Mouse (Mus musculus) hindbrain, embryonic 13.5 days (tissue): ENCODE results near the gene Far1. TPM values are rescaled to one million over a fixed set of nuclear protein-coding genes. Genes with fewer than 3 reads are reported as not detected.

Source experiments
- ATAC-seq: fragments of 200-750 bp; cut with Nextera tagmentation; 2 replicates; pipeline ENCODE4 v1.8.0; 2017; ENCODE audit warnings: moderate TSS enrichment; ENCODE audit not compliant: low FRiP score
- H3K27ac ChIP-seq: fragments of 300-500 bp; sonication (generic); 2 replicates; pipeline ENCODE4 v1.5.1; 2015; ENCODE audit warnings: inconsistent platforms, mild to moderate bottlenecking, moderate library complexity
- H3K27me3 ChIP-seq: fragments of 300-500 bp; sonication (generic); 2 replicates; pipeline ENCODE4 v1.6.1; 2015; ENCODE audit warnings: mild to moderate bottlenecking, inconsistent platforms
- H3K36me3 ChIP-seq: fragments of 300-500 bp; sonication (generic); 2 replicates; pipeline ENCODE4 v1.6.1; 2015; ENCODE audit warnings: mild to moderate bottlenecking, inconsistent platforms
- H3K4me1 ChIP-seq: fragments of 300-500 bp; sonication (generic); replicated peaks from 2 replicates; pipeline ENCODE4 v1.6.1; 2015; ENCODE audit warnings: inconsistent platforms
- H3K4me2 ChIP-seq: fragments of 300-500 bp; sonication (generic); 2 replicates; pipeline ENCODE4 v1.6.1; 2015; ENCODE audit warnings: inconsistent platforms, mild to moderate bottlenecking, moderate library complexity
- H3K4me3 ChIP-seq: fragments of 300-500 bp; sonication (generic); 2 replicates; pipeline ENCODE4 v1.5.1; 2015; ENCODE audit warnings: mild to moderate bottlenecking, inconsistent platforms
- H3K9ac ChIP-seq: fragments of 300-500 bp; sonication (generic); 2 replicates; pipeline ENCODE4 v1.6.1; 2015; ENCODE audit warnings: mild to moderate bottlenecking, inconsistent platforms
- H3K9me3 ChIP-seq: fragments of 300-500 bp; sonication (generic); 2 replicates; pipeline ENCODE4 v1.6.1; 2016; ENCODE audit warnings: inconsistent platforms
- WGBS: fragments of 180-500 bp; shearing (Covaris S2); methylation state at CpG from one replicate; pipeline ENCODE4 v1.1.7; 2015; 5-methylcytosine and 5-hydroxymethylcytosine counted together
- polyA plus RNA-seq: library from polyadenylated mRNA; unstranded; fragments of >200 nt; fragmentation: Nextera tagmentation; extraction: Ambion mirVana; gene quantifications from 2 replicates; pipeline ENCODE4 v1.2.1, GENCODE M21; 2015

The Far1 gene
- polyA plus RNA-seq, 1 experiment from 2014 or later = 67.4 TPM

DNA sequence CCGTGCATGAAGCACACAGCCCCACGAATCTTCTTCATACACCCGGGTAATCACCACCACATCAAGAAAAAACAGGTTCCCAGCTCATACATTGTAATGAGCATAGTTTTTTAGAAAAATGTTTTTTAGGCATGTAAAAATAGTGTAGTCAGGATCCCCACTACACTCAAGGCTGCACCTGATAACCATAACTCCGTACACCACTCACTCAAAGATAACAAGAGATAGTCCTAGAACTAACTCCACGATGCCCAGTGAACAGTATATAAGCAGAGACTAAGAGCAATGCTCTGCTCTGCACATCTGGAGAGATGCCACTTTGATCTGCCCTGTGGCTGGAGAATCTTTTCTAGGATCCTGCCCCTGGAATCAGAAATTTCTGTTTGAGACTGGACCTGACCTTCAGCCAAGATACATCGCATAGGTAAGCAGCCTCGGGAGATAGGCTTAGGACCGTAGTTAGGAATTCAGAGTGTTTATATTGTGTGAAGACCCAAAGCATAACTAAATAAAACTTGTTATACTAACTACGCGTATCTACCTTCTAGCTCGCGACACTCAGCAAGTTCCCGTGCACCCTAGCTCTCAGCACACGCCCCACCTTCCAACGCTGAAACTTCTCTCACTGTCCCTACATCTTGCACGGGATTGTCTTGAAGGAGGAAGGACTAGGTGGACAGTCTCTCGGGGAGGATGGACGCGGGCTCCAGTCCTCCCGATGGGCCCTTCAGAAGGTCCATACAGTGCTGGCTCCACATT is 928 bp upstream of the Far1 start:
- peak overlapping the region; percentile 84 for H3K27ac ChIP-seq
- H3K4me2 ChIP-seq = peak overlapping the region; percentile 88
- H3K4me1 ChIP-seq = peaks cover 25% of the 10 kb centered on the region
- no peak for ATAC-seq
- peak overlapping the region; percentile 79 for H3K9ac ChIP-seq
- peak overlapping the region; percentile 94 for H3K4me3 ChIP-seq
- H3K36me3 ChIP-seq = no peaks in the 10 kb centered on the region
- 19% methylated on average over 20 of the region's 20 CpGs for WGBS
- peaks cover 4% of the 10 kb centered on the region; the same call in 1 of the 2 replicates for H3K27me3 ChIP-seq
- H3K9me3 ChIP-seq = no peaks in the 10 kb centered on the region

DNA sequence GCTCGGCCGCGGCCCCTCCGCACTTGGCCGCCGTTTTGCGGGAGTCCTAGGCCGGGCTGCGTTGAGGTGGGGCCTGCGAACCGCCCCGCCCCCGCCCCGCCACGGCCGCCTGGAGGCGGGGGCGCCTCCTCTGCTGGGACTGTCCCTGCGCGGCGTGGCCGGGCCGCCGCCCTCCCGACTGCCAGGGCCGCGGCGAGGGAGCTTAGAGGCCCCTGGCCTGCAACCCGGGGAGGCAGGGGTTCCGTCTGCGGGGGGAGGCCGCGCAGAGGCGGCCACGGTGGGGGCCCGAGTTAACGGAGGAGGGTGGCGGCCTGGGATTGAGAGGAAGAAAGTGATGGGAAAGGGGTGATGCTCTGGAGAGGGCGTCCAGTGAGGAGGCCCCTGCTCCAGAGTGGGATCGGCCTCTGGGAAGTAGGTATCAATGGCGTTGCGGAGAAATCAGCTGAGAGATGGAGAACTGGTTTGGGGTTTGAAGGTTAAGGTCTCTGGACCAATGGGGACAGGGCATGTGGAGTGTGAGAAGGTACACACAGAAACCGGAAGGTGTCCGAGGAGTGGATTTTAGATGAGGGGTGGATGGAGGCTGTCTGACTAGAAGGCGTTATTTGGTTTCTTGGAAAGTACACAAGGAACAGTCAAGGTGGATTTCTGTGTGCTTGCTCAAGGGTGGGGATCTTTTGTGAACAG is 472 bp downstream of the Far1 start:
- peak overlapping the region; percentile 83 for H3K4me2 ChIP-seq
- H3K4me3 ChIP-seq = peak overlapping the region; percentile 94
- peak; percentile 81 for ATAC-seq
- H3K27me3 ChIP-seq = peaks cover 4% of the 10 kb centered on the region; the same call in 1 of the 2 replicates
- H3K27ac ChIP-seq = peak overlapping the region; percentile 96
- H3K9me3 ChIP-seq = no peaks in the 10 kb centered on the region
- H3K4me1 ChIP-seq = peaks cover 25% of the 10 kb centered on the region
- H3K9ac ChIP-seq = peak overlapping the region; percentile 97
- no peaks in the 10 kb centered on the region for H3K36me3 ChIP-seq
- 1% methylated on average over 42 of the region's 45 CpGs for WGBS

DNA sequence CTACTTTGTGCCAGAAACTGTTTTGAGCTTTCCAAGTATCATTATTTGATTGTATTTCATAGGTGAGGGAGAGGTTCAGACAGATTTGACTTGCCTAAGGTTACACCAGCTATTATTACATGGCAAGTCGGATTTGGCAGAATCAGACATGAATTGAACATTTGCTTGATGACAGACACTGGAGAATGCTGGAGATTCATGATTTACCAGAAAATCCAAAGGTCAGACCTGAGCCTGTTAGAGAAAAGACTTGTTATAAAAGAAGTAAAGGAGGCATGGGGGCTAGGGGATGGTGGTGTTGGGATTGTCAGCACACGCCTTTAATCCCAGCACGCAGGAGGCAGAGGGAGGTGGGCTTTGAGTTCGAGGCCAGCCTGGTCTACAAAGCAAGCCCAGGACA is 2.2 kb downstream of the Far1 start:
- ATAC-seq = no peak
- no peaks in the 10 kb centered on the region for H3K9me3 ChIP-seq
- H3K27ac ChIP-seq = no peak overlapping the region
- H3K27me3 ChIP-seq = peaks cover 4% of the 10 kb centered on the region; the same call in 1 of the 2 replicates
- WGBS = 75% methylated on average over 4 of the region's 4 CpGs
- H3K9ac ChIP-seq = no peak overlapping the region
- H3K4me3 ChIP-seq = no peak overlapping the region
- no peaks in the 10 kb centered on the region for H3K36me3 ChIP-seq
- H3K4me2 ChIP-seq = no peak overlapping the region
- H3K4me1 ChIP-seq = peaks cover 25% of the 10 kb centered on the region

DNA sequence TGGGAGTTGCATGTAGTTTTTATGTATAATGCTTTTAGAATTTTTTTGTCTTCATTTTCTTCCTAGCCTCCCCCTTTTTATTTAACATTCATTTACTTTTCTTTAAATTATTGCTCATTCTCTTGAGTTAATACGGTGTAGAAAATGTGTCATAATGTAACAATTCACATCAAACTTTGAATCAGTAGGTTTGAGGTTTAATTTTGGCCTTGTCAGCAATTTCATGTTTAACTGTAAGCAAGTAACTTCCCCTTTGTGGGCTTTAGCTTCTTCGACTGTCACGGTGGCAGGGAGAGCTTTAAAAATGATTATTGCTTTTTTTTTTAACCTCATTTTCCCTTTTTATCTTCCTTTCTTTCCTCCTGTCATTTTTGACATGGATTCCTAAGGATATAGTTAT is 4.8 kb downstream of the Far1 start:
- H3K27me3 ChIP-seq = no peaks in the 10 kb centered on the region
- no peak overlapping the region for H3K4me3 ChIP-seq
- H3K27ac ChIP-seq = no peak overlapping the region
- no peak overlapping the region for H3K4me2 ChIP-seq
- peaks cover 21% of the 10 kb centered on the region for H3K4me1 ChIP-seq
- no peaks in the 10 kb centered on the region for H3K36me3 ChIP-seq
- no peaks in the 10 kb centered on the region for H3K9me3 ChIP-seq
- no peak for ATAC-seq
- no peak overlapping the region for H3K9ac ChIP-seq
- 75% methylated on average over 3 of the region's 3 CpGs for WGBS

DNA sequence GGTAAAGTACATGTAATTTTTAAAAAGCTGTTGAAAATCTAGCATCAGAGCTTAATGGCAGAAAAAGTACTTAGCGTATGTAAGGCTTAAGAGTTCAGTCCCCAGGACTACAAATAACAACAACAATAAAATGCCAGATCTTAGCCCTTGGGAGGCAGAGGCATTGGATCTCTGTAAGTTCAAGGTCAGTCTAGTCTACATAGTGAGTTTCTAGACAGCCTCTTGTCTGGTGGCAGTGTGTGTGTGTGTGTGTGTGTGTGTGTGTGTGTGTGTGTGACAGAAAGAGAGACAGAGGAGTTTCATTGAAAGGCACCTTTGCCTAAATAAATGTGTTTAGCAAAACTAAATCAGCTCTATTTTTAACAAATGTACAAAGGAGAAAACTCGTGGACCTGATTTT is 5.3 kb downstream of the Far1 start:
- Histone ChIP-seq H3K27me3 (no peaks in the 10 kb centered on the region), H3K4me3 (no peak overlapping the region), H3K9me3 (no peaks in the 10 kb centered on the region), H3K27ac (no peak overlapping the region), H3K4me1 (peaks cover 21% of the 10 kb centered on the region), H3K36me3 (no peaks in the 10 kb centered on the region), H3K4me2 (no peak overlapping the region), H3K9ac (no peak overlapping the region)
- no peak for ATAC-seq
- WGBS = 93% methylated on average over 2 of the region's 2 CpGs

DNA sequence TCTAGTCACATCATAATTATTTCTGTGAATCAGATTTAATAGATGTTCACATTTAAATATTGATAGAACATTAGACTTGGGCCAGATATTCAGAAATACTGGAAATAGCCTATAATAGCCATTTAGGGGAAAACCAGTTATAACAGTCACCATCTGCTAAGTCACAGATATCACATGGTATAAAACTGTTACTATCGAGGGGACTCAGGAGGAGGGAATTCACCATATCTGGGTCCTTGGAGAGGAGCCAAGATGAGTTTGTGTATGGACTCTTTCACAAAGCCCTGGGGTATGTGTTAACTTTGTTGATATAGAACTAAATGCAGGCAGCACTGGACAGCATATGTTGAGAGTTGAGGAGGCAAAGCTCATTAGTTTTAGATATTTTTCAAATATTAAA is 29.5 kb downstream of the Far1 start:
- H3K4me3 ChIP-seq = no peak overlapping the region
- no peaks in the 10 kb centered on the region for H3K4me1 ChIP-seq
- WGBS = 58% methylated on average over 1 of the region's 1 CpGs
- H3K36me3 ChIP-seq = peaks cover 27% of the 10 kb centered on the region
- no peaks in the 10 kb centered on the region for H3K9me3 ChIP-seq
- no peak overlapping the region for H3K4me2 ChIP-seq
- no peak overlapping the region for H3K27ac ChIP-seq
- H3K9ac ChIP-seq = no peak overlapping the region
- ATAC-seq = no peak
- H3K27me3 ChIP-seq = no peaks in the 10 kb centered on the region

DNA sequence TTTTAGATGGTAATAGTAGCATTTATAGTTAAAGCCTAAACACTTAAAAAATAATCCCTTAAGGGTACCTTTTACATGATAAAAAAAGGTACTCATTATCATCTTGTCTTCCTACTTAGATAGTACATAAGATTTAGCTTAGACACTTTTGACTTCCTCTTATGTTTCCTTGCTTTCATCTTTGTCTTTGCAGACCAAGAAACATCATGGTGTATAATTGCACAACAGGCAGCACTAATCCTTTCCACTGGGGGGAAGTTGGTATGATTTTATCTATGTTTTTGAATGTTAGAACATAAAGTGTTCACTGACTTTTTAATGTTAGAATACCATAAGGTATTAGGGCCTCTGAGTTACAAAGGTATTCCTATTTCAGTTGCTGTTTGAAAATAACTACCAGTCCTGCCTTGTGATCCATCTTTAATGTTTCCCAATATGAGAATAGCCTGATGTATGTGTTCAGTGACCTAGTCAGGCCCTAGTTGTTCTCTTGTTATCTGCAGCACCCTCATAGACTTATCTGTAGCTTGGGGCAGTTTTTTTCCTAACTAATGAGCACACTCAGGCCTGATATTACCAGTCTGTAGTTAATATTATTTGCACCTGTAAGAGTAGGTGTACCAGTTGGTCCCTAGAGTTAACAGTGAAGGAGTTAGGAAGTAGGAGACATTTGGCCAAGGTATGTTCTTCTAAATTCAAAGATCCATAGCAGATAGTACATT is 38.3 kb downstream of the Far1 start:
- no peak overlapping the region for H3K4me2 ChIP-seq
- H3K4me3 ChIP-seq = no peak overlapping the region
- H3K9me3 ChIP-seq = no peaks in the 10 kb centered on the region
- no peak for ATAC-seq
- H3K36me3 ChIP-seq = peaks cover 30% of the 10 kb centered on the region
- H3K27ac ChIP-seq = no peak overlapping the region
- no peaks in the 10 kb centered on the region for H3K4me1 ChIP-seq
- no peak overlapping the region for H3K9ac ChIP-seq
- H3K27me3 ChIP-seq = no peaks in the 10 kb centered on the region

DNA sequence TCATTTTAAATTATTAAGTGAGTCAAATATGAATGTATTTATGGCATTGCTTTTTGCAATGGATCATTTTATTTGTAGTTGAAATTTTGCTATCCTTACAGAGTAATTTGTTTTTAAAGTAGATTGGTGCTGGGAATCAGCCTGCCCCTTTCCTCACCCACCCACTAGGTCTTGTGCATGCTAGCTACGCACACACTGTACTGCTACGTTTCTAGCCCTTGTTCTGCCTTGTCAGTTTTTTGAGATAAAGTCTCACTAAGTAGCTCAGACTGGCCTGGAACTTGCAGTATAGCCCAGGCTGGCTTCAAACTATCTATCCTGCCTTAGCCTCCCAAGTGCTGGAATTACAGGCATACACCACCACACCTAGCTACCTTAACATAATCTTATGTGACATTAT is 38.9 kb downstream of the Far1 start:
- H3K9ac ChIP-seq = no peak overlapping the region
- no peaks in the 10 kb centered on the region for H3K27me3 ChIP-seq
- H3K4me2 ChIP-seq = no peak overlapping the region
- no peaks in the 10 kb centered on the region for H3K9me3 ChIP-seq
- ATAC-seq = no peak
- 93% methylated on average over 2 of the region's 2 CpGs for WGBS
- H3K4me3 ChIP-seq = no peak overlapping the region
- no peaks in the 10 kb centered on the region for H3K4me1 ChIP-seq
- H3K36me3 ChIP-seq = peaks cover 27% of the 10 kb centered on the region
- H3K27ac ChIP-seq = no peak overlapping the region

DNA sequence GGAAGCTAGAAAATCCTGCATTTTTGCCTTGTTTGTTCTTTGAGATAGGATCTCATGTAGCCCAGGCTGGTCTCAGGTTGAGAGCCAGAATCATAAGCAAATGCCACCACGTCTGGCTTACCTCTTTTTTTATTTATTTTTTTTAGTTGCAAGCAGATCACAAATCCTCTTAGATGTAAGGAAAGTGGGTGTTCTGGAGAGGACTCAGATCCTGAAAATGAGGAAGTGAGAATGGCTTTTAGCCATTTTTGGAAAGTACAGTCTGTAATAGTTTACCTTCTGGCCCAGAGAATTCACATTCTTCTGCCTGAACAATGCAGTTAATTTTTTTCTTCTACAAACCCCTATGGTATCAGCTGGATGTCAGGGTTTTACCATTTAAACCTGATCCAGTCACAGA is 42.5 kb downstream of the Far1 start:
- no peak overlapping the region for H3K27ac ChIP-seq
- H3K27me3 ChIP-seq = no peaks in the 10 kb centered on the region
- ATAC-seq = no peak
- 98% methylated on average over 1 of the region's 1 CpGs for WGBS
- no peak overlapping the region for H3K4me3 ChIP-seq
- no peaks in the 10 kb centered on the region for H3K9me3 ChIP-seq
- H3K4me1 ChIP-seq = no peaks in the 10 kb centered on the region
- H3K4me2 ChIP-seq = no peak overlapping the region
- H3K36me3 ChIP-seq = peaks cover 21% of the 10 kb centered on the region
- H3K9ac ChIP-seq = no peak overlapping the region

DNA sequence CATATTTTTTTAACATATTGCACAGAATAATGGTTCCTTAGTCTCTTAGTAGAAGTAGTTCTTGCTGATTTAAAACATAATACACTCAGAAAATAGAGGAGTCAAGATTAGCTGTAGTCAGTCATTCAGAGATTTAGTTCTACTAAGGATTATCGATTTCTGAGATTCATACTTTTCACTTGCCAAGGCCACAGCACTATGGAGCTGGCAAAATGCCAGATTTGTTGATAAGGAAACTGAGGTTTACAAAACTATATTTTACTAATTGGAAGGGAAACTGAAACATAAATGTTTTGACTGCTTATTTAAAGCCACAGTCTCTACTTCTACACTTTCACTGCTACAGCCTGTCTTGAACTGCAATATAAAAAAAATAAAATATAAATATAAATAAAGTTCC is 53.3 kb downstream of the Far1 start:
- 94% methylated on average over 1 of the region's 1 CpGs for WGBS
- no peak overlapping the region for H3K27ac ChIP-seq
- no peaks in the 10 kb centered on the region for H3K27me3 ChIP-seq
- H3K4me3 ChIP-seq = no peak overlapping the region
- no peak overlapping the region for H3K4me2 ChIP-seq
- no peak for ATAC-seq
- H3K36me3 ChIP-seq = peaks cover 12% of the 10 kb centered on the region
- no peaks in the 10 kb centered on the region for H3K4me1 ChIP-seq
- no peaks in the 10 kb centered on the region for H3K9me3 ChIP-seq
- H3K9ac ChIP-seq = no peak overlapping the region

DNA sequence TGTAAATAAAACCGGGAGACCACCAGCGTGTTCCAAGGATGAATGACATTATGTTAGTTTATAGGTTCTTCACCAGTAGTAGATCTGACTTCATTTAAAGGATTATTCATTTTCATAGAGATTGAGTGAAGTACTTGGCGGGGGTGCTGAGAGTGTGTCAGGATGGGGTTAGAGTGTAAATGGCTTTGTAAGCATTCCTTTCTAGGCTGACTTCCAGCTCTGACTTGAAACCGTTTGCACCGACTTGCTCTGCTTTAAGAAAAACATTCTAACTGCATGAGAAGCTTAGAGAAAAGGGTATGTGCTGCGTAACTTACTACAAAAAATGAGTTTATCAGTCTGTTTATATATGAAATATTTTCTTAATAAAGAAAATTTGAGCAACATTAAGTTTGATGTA is 57.5 kb downstream of the Far1 start:
- Histone ChIP-seq H3K4me1 (no peaks in the 10 kb centered on the region), H3K27ac (no peak overlapping the region), H3K36me3 (peaks cover 11% of the 10 kb centered on the region), H3K27me3 (no peaks in the 10 kb centered on the region), H3K9me3 (no peaks in the 10 kb centered on the region), H3K4me2 (no peak overlapping the region), H3K4me3 (no peak overlapping the region), H3K9ac (no peak overlapping the region)
- no peak for ATAC-seq
- WGBS = 81% methylated on average over 6 of the region's 6 CpGs

DNA sequence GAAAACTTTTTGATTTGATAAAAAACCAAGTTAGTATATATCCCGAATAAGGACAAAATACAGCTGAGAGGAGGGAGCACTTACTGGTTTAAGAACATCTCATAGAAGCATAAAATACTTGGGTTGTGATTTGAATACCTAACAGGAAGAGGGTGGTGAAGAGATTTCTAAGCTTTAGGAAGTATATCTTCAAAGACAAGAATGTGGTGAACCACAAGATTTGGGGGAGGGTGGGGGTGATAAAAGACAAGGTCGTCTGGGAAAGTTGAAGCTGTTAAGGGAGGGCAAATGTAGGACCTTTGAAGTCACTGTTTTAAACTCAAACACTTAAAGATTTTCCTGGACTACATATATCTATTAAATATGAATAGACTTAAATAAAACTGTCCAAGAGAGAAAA is 59.1 kb downstream of the Far1 start:
- no peak for ATAC-seq
- no peak overlapping the region for H3K27ac ChIP-seq
- WGBS = 84% methylated on average over 2 of the region's 2 CpGs
- peaks cover 5% of the 10 kb centered on the region; the same call in 1 of the 2 replicates for H3K36me3 ChIP-seq
- H3K4me1 ChIP-seq = no peaks in the 10 kb centered on the region
- no peak overlapping the region for H3K4me2 ChIP-seq
- no peak overlapping the region for H3K4me3 ChIP-seq
- no peaks in the 10 kb centered on the region for H3K9me3 ChIP-seq
- H3K9ac ChIP-seq = no peak overlapping the region
- H3K27me3 ChIP-seq = no peaks in the 10 kb centered on the region
